Mouse (Mus musculus) gastrocnemius, postnatal 14 days (tissue): ENCODE measurements around the gene Ccdc185. TPM values are rescaled to one million over a fixed set of nuclear protein-coding genes. Genes with fewer than 3 reads are reported as not detected.
A peak's percentile ranks its signal among the peaks of the same experiment; 100 is the strongest.

ENCODE experiments used
- DNase-seq: peaks from one replicate; pipeline ENCODE4 v3.0.0; 2021; ENCODE audit warnings: mixed read lengths
- intact Hi-C: fragments of 180-260 bp; cut with DNase I; formaldehyde crosslinking; loops from one replicate; pipeline ENCODE4 v1.15.1; 2025; ENCODE audit warnings: low total_unique reads
- long read RNA-seq, 2 experiments: library from polyadenylated mRNA; stranded (forward); transcript quantifications; one replicate each; pipeline ENCODE4 v2.0.0; 2021
- total RNA-seq, 2 experiments: library from RNA; stranded (reverse); gene quantifications; 2 replicates each; pipeline ENCODE4 v1.2.3; 2021

Ccdc185 gene
- total RNA-seq: not detected
- long read RNA-seq, experiment 1: 0 reads
- long read RNA-seq, experiment 2: 0 reads

DNA sequence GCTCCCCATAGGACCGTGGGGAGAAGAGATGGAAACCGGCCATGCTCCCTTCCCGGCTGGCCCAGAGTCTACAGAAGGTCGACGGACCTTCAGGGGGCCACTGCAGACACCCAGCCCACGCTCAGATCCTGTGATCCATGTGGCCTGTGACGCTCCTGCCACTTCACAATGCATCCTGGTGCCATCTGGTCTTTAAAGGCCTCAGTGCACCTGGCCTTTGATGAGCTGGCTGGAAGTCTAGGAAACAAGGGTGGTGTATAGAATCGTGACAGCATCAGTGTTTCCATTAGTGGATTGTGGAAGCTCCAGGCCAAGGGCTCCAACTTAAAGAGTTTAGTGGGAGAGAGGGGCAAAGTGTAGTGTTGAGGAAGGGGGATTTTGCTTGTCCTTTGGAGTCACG, at the start of gene Ccdc185:
TSS of gene Ccdc185 (minus strand) at position 101 of the 400 bp plus-strand sequence.
- no peak for DNase-seq
- intact Hi-C loops: no loop called here

DNA sequence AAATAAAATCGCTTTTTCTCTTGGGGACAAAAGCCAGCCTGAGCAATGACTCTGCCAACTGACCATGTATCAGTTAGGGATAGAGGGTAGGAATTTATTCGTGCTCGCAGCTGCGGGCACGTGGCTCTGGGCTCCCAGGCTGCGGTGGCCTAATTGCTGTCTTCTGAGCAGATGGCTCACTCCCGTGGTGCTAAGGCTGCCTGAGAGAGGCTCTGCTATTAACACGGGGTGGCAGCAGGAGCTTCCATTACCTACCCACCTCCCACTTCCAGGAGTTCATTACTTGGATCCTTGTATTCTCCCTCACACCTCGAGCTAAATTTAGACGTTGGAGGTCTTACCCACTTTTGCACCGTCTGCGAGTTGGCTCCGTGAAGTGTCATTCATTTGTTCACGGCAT, 48.1 kb upstream of the Ccdc185 start:
- intact Hi-C loops: no loop called here
- DNase-seq: no peak

- intact Hi-C loops: no loop called here
- DNase-seq: no peak
Measured at GRCm38 (mm10) chr1:182794628-182795027, 45.6 kb upstream of the Ccdc185 start.

- intact Hi-C loops: no loop called here
- DNase-seq: no peak
Measured at GRCm38 (mm10) chr1:182794221-182794620, 45.2 kb upstream of the Ccdc185 start.

GRCm38 (mm10) chr1:182792521-182793071, 43.6 kb upstream of the Ccdc185 start:
- DNase-seq: peak; percentile 73
- intact Hi-C loops: no loop called here

- DNase-seq: no peak
- intact Hi-C loops: loop anchor here (10.0 kb wide), 1 partner anchor 224 kb away; the partner anchor contains the start of gene Capn8
Measured at GRCm38 (mm10) chr1:182788896-182789295, 39.9 kb upstream of the Ccdc185 start.

DNA sequence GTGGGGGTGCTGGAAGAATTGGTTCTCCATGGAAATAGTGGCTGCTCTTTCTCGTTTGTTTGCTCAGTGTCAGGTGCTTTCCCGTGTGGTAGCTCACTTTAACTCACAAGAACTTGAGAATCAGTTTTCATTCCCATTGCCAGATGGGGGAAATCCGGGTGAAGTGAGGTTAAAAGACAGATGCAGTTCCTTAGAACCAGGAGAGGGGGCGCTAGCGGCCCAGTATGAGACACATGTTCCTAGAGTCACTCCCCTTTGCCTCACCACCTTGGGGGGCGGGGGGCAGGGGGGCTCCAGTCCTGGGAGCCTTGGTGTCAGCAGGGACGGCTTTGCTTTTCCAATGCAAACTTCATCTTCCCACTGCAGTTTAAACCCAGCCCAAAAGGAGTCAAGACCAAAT, 38.0 kb upstream of the Ccdc185 start:
- no peak for DNase-seq
- intact Hi-C loops: loop anchor here (10.0 kb wide), 1 partner anchor 222 kb away; the partner anchor contains the start of gene Capn8

- no peak for DNase-seq
- intact Hi-C loops: loop anchor here (10.0 kb wide), 1 partner anchor 221 kb away; the partner anchor contains the start of gene Capn8
Measured at GRCm38 (mm10) chr1:182785504-182785903, 36.5 kb upstream of the Ccdc185 start.

GRCm38 (mm10) chr1:182784784-182785183, 35.8 kb upstream of the Ccdc185 start:
- DNase-seq: no peak
- intact Hi-C loops: loop anchor here (10.0 kb wide), 1 partner anchor 220 kb away; the partner anchor contains the start of gene Capn8

DNA sequence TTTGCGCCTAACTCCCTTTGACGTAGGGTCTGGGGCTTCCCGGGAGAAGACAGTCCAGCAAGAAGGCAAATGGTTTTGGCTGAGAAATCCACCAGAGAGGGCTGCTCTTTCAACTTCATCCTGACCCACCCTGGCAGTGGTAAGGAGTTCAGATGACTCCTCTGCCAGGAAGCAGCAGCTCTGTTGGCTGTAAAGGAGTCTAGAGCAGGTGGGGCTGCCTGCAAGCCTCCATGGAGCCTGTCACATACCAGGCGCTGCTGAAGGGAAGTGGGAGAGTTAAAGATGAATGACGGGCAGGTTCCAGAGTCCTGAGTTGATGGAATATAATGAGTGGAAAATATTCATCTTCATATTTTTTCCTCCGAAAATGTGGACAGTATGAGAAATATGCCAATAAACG, 34.8 kb upstream of the Ccdc185 start:
- intact Hi-C loops: loop anchor here (10.0 kb wide), 1 partner anchor 219 kb away; the partner anchor contains the start of gene Capn8
- DNase-seq: no peak

GRCm38 (mm10) chr1:182779024-182779520, 30.1 kb upstream of the Ccdc185 start:
- intact Hi-C loops: no loop called here
- DNase-seq: no peak

- intact Hi-C loops: no loop called here
- no peak for DNase-seq
Measured at GRCm38 (mm10) chr1:182778225-182778624, 29.2 kb upstream of the Ccdc185 start.

GRCm38 (mm10) chr1:182776749-182777410, 27.9 kb upstream of the Ccdc185 start:
- intact Hi-C loops: no loop called here
- DNase-seq: no peak

- no peak for DNase-seq
- intact Hi-C loops: no loop called here
Measured at GRCm38 (mm10) chr1:182775576-182775975, 26.6 kb upstream of the Ccdc185 start.

- peak; percentile 27 for DNase-seq
- intact Hi-C loops: no loop called here
Measured at GRCm38 (mm10) chr1:182764541-182765281, 15.7 kb upstream of the Ccdc185 start.

DNA sequence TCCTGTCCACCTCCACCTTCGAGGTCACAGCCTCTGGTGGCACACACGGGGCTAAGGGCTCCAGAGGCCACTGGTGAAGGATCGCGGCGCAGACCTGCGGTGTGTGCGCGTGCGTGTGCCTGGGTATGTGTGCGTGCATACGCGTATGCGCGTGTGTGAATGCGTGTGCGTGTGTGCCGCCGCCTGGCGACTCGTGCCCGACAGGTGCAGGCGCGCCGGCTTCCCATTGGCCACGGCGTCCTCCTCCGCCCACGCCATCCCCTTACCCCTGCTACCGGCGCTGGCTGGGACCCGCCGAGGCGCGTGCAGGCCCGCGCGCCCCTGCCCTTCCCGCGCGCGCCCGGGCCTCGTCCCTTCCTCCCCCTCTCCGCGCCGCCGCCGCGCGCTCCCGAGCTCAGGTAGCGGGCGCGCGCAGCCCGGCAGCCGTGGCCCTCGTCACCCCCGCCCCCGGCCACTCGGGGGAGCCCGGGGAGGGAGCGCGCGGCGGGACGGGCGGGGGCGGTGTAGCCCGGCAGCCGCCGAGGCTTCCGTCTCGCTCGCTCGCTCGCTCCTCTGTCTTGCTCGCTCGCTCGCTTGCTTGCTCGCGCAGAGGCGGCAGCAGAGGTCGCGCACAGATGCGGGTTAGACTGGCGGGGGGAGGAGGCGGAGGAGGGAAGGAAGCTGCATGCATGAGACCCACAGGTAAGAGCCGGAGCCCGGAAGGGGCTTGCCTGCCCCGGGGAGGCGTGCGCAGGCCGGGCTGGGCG, 14.9 kb upstream of the Ccdc185 start, which contains the start of gene Susd4:
TSS of gene Susd4 (plus strand) at position 145 of the 746 bp plus-strand sequence.
- intact Hi-C loops: no loop called here
- DNase-seq: peak; percentile 38

- intact Hi-C loops: no loop called here
- DNase-seq: no peak
Measured at GRCm38 (mm10) chr1:182763191-182763715, 14.3 kb upstream of the Ccdc185 start.

DNA sequence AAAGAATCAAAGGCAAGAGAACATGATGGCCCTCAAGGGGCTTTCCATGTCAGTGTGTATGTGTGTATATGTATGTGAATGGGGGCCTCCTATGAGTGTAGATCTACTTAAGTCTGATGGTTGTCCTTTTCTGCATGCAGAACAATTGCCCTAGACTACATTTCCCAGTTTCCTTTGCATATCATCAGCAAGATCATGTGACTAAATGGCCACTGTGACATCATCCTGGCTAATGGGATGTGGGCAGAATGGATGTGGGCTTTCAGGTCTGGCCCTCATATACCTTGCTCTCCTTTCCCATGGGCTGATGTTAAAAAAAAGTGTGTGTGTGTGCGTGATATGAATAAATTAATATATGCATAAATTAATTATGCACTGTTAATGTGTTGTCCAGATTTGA, 9.8 kb upstream of the Ccdc185 start:
- intact Hi-C loops: no loop called here
- no peak for DNase-seq

DNA sequence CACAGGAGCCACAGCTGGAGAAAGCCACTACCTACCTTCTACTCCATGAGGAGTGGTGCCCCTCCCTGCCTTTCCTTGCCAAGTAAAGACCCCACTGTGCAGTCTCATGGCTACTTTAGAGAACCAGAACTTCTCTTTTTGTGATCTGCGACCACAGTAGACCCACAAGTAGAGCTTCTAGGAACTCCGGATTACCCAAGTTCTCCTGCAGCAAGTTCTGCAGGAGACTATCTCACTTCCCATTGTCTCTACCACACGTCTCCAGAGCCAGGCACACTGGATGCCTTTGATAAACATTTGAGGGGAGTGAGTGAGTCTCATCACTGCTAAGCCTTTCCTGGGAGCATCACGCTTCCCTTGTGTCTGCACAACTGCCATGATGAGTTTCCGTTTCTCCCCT, 5.9 kb upstream of the Ccdc185 start:
- no peak for DNase-seq
- intact Hi-C loops: no loop called here
